Mouse (Mus musculus): ENCODE measurements around the gene Cd46. TPM values are rescaled to one million over a fixed set of nuclear protein-coding genes. Genes with fewer than 3 reads are reported as not detected.

The Cd46 gene
- total RNA-seq, 2 experiments from 2014 or later: 2.6 to 3.9 TPM

Small RNAs within 50 kb of the gene (microRNA-seq; reads per million reads assigned to microRNA genes)
- 84.5 to 88.8 reads per million in 2 experiments for gene Mir29b-2
- gene Mir29c: 2,366 to 4,552 reads per million in 2 experiments

Other genes with a start within 250 kb of the Cd46 start
- 10 to 100 TPM; 26.4 to 33.6 TPM for gene Cd34, start 153.4 kb downstream of the Cd46 start, total RNA-seq (2021)
- 10 to 100 TPM; 35.8 to 39.0 TPM for gene Cr1l, start 39.3 kb upstream of the Cd46 start, total RNA-seq (2021)
- gene Cr2, start 84.5 kb upstream of the Cd46 start, total RNA-seq (2021): under 1 TPM; 0.20 to 0.89 TPM

Measured in layer of hippocampus, adult 18-20 months (tissue).